Mouse (Mus musculus) bone marrow, adult 2 months (tissue): ENCODE data around the gene Mcl1.

Experiments
- CTCF ChIP-seq: fragments of 200-500 bp; IDR thresholded peaks from 2 replicates; pipeline ENCODE4 v1.5.1; 2011; ENCODE audit warnings: low read length, control low read depth; ENCODE audit not compliant: control insufficient read depth, insufficient read depth
- POLR2A ChIP-seq: fragments of 200-500 bp; IDR thresholded peaks from 2 replicates; pipeline ENCODE4 v1.6.1; 2011; ENCODE audit warnings: low read depth, mild to moderate bottlenecking, control low read depth, low read length, borderline replicate concordance; ENCODE audit not compliant: control insufficient read depth

DNA sequence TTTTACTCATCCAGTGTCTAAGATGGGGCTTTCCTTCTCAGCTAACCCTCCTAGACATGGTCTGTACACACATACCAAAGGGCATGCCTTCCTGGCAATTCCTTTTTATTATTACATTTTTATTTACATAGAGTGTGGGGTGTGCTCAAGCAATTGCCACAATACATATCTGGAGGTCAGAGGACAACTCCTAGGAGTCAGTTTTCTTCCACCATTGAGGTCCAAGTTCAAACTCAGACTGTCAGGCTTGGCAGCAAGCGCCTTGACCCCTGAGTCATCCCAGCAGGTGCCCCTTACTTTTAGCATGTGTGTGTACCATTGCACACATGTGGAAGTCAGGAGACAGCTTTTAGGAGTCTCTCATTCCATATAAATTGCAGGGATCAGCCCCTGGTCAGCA lies 44.6 kb upstream of the Mcl1 start:
- TF ChIP-seq CTCF = no peak
- TF ChIP-seq POLR2A = no peak
